Mouse (Mus musculus) c-Kit-positive CD71-positive TER-119-negative erythroid progenitor cells, embryonic 14.5 days (primary cell): Measurements from ENCODE around the gene Fyco1.

Experiments used
- DNase-seq: peaks from one replicate; pipeline ENCODE4 v3.0.0-alpha.2; 2013; ENCODE audit warnings: low read depth

The Fyco1 gene

DNA sequence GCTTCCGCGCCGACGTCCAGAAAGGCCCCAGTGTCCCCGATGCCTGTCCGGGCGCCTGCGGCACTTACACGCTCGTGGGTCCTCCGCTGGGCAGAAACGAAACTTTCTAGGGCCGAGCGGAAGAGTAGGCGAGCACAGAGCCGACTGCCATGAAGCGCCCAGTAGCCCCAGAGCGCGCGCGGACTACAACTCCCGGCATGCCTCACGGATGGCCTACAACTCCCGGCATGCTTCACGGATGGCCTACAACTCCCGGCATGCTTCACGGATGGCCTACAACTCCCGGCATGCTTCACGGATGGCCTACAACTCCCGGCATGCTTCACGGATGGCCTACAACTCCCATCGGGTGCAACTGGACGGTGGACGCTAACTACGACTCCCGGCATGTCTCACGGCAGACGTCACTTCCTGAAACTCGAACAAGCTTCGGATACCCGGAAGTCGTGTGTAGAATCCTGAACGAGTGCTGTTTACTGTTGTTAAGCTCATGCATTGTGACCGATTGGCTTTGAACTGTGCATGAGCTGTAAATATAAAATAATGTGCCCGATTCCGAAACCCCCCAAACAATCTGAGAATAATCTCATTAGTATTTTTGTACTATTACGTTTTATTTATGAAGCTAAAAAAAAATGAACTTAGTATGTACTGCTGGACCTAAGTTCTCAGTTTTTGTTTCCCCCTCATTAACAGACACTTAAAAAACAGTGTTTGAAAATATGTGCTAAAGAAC is at the start of gene Fyco1:
Fyco1 (minus strand) TSS at position 187 of the 736 bp plus-strand sequence.
- DNase-seq = peak; percentile 93

DNA sequence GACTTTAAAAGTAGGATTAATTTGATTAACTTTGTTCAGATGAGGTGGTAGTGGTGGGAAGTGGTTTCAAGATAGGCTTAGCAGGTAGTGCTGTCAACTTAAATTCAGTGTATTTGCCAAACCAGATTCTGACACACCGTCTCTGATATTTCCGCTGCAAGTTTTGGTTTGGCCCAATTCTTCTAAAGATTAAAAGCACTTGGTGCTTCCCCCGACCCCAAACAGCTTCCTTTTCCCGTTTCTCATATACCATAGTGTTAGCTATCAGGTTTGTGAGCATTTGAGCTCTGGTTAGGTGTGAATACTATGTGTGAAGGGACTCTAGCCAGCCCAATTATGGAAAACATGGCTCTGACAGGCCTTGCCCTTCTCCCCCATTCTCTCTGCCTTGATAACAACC is 20.4 kb upstream of the Fyco1 start:
- no peak for DNase-seq

DNA sequence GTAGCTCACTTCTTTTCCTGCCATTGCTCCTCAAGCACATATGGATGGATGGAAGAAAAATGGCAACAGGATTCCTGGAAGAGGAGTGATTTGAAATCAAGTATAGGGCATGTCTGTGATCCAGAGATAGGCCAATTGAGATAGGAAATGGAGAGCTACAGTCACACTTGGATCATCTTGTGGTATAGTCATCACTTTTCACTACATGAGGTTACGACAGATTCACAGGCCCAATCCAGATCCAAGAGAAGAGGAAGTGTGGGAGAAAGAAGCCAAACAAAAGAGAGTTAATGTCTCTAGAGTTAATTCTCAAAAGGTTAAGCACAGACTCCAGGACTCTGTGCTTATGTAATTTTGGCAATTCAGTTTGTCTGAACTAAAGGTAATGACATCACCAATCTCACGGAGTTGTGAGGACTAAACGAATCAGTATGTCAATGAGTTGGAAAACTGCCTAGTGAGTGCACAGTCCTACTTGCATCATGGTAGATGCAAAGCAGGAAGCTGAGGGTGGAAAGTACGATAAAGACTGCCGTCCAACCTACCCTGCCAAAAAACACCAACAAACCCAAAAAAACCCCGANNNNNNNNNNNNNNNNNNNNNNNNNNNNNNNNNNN is 17.6 kb upstream of the Fyco1 start:
- no peak for DNase-seq

DNA sequence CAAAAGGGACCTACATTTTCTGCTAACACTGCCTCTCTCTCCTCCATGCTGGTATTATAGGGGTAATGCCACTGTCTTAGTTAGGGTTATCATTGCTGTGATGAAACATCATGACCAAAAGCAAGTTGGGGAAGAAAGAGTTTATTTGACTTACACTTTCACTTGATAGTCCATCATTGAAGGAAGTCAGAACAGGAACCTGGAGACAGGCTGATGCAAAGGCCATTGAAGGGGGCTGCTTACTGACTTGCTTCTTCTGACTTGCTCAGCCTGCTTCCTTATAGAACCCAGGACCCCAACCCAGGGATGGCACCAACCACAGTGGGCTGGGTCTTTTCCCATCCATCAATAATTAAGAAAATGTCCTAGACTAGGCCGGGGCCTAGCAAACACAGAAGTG is 11.9 kb upstream of the Fyco1 start:
- no peak for DNase-seq

- no peak for DNase-seq
Measured at GRCm38 (mm10) chr9:123862895-123863616, 11.4 kb upstream of the Fyco1 start.

DNA sequence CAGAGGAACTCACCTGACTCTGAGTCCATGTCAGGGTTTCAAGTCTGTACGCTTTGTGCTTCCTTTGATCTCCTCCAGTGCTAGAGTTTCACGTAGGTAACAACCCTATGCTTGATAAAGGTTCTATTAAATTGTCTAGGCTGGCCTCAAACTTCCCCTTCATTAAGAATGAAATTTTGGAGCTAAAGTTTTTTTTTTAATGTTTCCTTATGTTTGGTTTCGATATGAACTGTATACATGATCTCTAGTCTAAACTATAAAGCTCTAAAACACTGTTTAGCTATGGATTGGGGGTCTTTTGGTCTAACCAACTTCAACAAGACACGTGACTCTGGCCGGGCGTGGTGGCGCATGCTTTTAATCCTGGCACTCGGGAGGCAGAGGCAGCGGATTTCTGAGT is 10.2 kb upstream of the Fyco1 start, which contains the start of gene Xcr1:
Xcr1 (minus strand) TSS at position 101 of the 400 bp plus-strand sequence.
- DNase-seq = no peak

DNA sequence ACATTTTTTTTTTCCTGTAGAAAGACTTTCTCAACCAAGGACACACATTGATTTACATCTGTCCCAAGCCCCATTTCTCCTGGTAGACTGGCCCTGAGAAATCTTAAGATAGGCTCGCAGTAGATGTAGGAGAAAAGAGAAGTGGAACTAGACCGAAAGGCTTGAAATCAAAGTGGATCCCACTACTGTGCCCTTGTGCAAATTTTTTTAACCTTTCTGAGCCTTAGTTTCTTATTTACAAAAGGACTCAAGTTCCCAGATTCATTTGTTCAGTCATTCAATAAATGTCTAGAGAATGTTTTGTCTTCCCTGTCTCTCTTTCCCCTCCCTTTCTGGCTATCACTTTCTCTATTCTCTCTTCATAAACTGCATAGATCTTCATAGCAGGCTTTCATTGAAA is 5.1 kb upstream of the Fyco1 start:
- no peak for DNase-seq

DNA sequence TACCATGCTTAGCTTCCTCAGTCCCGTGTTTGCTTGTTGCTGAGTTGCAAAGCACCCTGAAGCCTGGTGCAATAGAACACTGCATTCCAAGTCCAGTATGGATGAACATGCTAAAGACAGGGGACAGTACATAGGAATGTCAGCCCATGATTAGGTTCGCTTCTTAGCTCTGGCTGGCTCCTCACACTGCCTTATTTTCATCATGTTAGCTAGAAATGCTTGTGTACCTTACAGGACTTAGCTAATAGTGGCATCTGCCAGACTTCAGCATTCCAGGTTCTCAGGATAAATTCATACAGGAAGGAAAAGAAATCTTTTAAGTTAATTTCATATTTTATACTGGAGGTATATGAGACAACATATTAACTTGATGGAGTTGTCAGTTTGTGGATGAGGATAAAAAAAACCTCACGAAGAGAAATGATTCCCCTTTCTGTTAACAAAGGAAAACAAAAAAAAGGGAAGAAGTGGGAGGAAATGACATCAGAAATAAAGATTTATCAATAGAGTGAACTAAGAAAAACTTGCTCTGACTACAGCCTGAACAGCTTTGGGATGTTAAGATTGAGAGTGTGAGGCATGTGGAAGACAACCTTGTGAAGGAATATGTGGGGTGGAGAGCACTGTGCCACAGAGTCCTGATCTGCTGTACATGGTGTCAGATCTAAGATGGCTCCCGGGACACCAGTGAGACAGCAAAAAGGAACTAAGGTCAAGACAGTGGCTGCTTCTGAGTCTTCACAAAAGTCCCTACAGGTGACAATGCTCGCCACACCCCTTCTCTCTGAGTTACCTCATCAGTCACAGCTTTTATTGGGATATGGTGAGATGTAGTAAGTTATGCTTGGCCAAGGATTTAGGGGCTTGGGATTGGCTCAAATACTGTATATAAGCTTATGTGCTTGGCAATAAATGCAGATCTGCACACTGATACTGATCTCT is 1.0 kb upstream of the Fyco1 start:
- DNase-seq = no peak

- peak; percentile 55 for DNase-seq
Measured at GRCm38 (mm10) chr9:123851062-123851712, 512 bp downstream of the Fyco1 start.

- no peak for DNase-seq
Measured at GRCm38 (mm10) chr9:123850705-123851061, 1.0 kb downstream of the Fyco1 start.

DNA sequence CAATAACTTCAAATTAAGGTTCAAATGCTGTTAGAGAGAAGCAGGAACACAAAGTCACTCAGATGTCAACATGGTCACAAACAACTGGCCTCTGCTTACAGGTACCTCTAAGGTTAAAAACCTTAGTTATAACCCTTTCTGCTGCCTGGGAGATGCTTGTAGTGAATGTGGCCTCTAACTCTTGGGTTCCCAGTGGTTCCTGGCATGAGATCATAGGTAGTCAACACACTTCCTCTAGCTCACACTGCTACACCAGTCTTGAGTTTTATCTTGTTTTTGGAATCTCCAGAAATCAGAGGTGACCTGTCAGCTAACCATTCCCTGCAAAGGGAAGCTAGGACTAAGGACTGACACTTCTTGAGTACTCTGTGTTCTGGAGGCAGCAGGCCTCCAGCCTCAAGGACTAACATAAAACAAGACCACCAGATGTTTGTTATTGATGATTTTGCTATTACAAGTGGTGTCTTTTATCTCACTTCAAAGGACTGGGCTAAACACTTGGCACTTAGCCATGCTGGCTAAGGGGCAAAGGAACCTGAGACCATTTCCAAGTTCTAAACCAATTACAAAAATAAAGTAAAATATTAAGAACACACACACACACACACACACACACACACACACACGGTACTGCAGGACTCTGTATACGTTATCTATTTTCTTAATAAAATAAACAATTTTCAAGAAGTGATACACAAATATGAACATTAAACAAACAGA is 1.6 kb downstream of the Fyco1 start:
- no peak for DNase-seq

DNA sequence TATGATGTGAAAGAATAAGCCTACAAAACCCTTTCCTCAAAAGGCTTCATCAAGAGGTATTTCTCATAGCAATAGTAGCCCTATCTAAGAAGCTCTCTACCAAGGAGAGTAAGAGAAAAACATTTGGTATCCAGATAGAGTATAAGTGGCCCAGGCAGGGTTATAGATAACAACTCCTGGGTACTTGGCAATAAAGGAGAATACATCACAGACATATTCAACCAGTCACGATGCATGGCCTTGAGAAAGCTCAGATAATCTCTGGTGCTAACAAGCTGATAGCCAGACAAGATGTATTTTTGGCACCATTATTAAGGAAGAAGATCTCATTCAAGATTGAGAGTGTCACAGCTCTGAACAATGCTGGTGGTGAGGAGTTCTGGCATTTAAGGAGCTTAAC is 5.2 kb downstream of the Fyco1 start:
- peak; percentile 42 for DNase-seq

DNA sequence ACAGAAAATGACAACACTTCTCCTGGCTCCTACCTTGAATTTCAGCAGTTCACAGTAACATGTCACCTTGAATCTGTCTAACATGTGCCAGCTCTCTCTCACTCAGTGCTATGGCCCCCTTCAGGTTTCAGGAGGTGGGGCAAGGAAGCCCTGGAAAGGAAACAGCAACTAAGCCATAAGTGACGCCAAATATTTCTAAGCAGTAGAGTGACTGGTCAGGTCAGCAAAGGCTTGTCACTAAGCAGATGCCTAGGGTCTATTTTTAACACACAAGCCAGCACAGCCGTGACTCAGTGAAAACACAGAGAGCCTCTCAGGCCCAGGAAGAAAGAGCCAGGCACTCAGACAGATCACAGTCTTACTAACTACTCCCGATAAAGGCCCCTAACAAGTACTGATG is 6.6 kb downstream of the Fyco1 start:
- DNase-seq = peak; percentile 34

DNA sequence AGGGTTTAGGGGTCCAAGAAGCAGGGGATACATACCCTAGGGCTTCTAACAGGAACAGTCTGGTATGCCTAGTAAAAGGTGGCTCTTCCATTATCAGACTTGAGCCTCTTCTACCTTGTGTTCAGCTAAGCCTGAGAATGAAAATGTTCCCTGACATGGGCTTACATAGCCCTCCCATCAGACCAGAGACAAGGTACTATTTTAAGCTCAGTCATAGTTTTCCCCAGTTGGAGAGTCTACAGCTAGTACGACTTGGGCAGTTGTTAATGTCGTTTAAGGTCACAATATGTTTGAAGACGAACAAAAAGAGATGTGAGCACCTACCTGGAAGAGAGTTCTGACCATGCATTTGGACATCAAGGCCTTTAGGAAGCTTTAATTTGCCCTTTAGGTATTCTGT is 7.2 kb downstream of the Fyco1 start:
- DNase-seq = no peak

DNA sequence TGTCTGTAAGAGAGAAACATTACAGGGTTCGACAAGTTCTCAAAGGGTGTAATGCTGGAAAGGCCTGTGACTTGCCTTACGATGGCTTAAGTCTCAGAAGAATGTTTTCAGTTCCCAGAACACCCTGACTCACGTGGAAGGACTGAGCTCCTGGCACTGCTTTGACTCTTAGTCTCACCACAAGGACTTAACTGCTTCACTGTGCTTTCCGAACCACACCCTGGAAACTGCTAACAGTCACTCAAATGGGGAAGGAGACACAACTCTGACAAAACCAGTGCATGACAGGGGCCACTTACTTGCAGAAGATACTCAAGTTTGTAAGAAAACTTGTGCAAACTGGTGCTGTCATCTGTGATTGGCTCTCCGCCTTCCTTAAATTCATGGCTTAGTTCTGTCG is 11.5 kb downstream of the Fyco1 start:
- DNase-seq = no peak

DNA sequence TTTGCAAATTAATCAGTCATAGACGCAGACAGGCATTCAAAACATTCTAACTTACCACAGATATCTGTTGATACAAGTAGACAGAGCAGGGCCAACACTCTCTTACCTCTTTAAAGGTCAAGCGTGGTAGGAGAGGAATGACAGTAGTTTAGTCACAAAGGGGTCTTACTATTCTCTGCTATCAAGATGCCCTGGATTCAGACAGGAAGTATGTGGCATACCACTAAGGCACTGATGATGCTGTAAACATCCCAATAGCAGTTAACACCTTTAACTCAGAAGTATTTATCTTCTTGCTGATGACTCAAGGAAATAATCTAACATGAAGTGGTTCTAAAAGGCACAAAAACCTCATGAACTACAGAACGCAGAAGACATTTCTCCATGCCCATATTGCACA is 15.8 kb downstream of the Fyco1 start:
- DNase-seq = no peak

GRCm38 (mm10) chr9:123828916-123829315 is 22.8 kb downstream of the Fyco1 start:
- DNase-seq = no peak

GRCm38 (mm10) chr9:123826631-123827030 is 25.1 kb downstream of the Fyco1 start:
- DNase-seq = no peak

- no peak for DNase-seq
Measured at GRCm38 (mm10) chr9:123818601-123819000, 33.1 kb downstream of the Fyco1 start.

GRCm38 (mm10) chr9:123815996-123816395 is 35.7 kb downstream of the Fyco1 start:
- DNase-seq = no peak

DNA sequence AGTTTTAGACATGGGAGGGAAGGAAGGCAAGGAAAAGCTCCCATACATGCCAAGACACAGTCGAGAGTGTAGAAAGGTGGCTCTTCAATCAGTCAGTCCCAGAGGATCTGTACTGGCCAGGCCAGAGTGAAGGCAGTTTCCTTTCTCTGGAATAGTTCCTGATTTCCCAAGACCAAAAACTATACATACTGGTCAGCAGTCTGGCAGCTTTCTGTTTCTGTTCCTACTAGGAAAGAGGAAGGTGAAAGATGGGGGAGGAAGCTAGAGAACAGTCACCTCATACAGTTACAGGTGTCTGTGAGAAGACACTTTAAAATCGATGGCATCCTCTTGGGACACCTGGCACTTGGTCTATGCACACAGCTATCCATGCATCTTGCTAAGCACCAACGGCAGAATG is 36.3 kb downstream of the Fyco1 start:
- no peak for DNase-seq
